Mouse (Mus musculus) left cerebral cortex, adult 9 months (tissue): ENCODE measurements around the gene Tcl1b3.

Experiments
- DNase-seq, 2 experiments: peaks; one replicate each; pipeline ENCODE4 v3.0.0; 2022; ENCODE audit warnings: low spot score in 2 of 2

Gene Tcl1b3

DNA sequence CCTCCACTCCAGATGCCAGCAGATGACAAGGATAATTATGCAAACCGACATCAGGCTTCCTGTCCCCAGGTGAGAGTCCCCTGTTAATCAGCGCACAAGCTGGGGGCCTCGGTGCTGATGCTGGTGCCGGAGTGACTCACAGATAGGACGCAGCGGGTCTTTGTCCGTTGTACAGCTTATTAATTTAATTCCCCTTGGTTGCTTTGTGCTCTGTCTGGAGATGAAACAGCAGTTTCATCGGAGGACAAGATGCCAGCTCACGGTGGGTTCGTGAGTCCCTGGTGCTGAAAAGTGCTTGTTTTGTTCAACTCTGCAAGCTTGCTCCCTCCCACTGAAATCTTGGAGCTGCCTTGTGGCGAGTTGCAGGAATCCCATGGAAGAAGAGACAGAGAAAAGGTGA lies 43.5 kb downstream of the Tcl1b3 start:
- DNase-seq: no peak

DNA sequence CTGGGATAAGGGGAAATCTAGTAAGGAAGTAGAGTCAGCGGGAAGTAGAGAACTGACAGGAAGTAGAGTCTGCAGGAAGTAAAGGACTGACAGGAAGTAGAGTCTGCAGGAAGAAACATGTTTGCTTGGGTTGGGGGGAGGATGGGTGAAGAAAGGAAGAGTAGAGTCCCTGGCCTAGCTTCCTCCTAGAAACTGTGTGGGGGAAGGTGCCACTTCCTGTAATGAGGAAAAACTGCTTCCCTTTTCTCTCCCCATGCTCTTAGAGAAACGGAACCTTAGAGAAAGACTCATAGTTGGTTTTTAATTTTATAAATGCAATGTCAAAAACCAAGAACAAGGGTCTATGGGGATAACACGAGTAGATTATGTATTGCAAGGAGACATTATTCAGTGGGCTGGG lies 44.2 kb downstream of the Tcl1b3 start:
- DNase-seq: no peak

DNA sequence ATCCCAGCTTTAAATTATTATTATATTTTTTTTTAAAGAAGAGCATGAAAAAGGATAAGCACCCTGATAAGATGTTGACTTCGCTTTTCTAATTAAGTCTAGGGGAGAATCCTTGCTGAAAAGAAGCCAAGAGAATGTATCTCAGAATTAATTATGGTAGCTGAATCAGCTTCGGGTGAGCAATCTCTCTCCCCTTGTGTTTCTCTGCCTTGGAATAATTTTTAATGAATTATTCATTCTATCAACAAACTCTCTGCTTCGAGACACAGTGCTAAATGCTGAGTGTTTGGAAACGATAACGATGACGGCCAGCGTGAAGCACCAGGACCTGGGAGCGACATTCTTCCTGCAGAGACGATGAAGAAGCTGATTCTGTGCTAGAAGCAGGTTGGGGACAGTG lies 48.2 kb downstream of the Tcl1b3 start:
- no peak for DNase-seq
